Mouse (Mus musculus) lung, adult 2 months (tissue): ENCODE data around the gene Pbx3. TPM values are rescaled to one million over a fixed set of nuclear protein-coding genes. Genes with fewer than 3 reads are reported as not detected.

Experiments used
- DNase-seq: peaks from one replicate; pipeline ENCODE4 v3.0.0; 2022
- H3K4me1 ChIP-seq: fragments of 200-500 bp; 2 replicates; pipeline ENCODE4 v1.6.1; 2011; ENCODE audit warnings: low read length; ENCODE audit not compliant: control insufficient read depth, insufficient read depth
- H3K4me3 ChIP-seq: fragments of 200-500 bp; replicated peaks from 2 replicates; pipeline ENCODE3; 2011; ENCODE audit warnings: low read depth, mild to moderate bottlenecking, control low read depth, low read length; ENCODE audit errors: extremely low read depth
- CTCF ChIP-seq: fragments of 200-500 bp; IDR thresholded peaks from 2 replicates; pipeline ENCODE4 v1.5.1; 2011; ENCODE audit warnings: mild to moderate bottlenecking, low read length, control low read depth; ENCODE audit not compliant: insufficient read depth
- POLR2A ChIP-seq: fragments of 200-500 bp; IDR thresholded peaks from 2 replicates; pipeline ENCODE4 v1.6.1; 2011; ENCODE audit warnings: low read depth, mild to moderate bottlenecking, control low read depth, low read length, borderline replicate concordance; ENCODE audit errors: extremely low read depth
- WGBS: fragments of 180-500 bp; shearing (Covaris S2); methylation state at CpG from one replicate; pipeline ENCODE4 v1.1.7; 2018; 5-methylcytosine and 5-hydroxymethylcytosine counted together
- polyA plus RNA-seq: library from polyadenylated mRNA; depleted of rRNA; stranded (reverse); fragments of >200 nt; gene quantifications from 2 replicates; pipeline ENCODE4 v1.2.3, GENCODE M21; 2012; rRNA removed

Gene Pbx3
- polyA plus RNA-seq, 1 experiment = 14.7 TPM

- no peaks in the 10 kb centered on the region for H3K4me1 ChIP-seq
- WGBS = 86% methylated on average over 7 of the region's 7 CpGs
- no peak for DNase-seq
- TF ChIP-seq POLR2A (no peak), CTCF (no peak)
- no peak overlapping the region for H3K4me3 ChIP-seq
These were observed 237.6 kb downstream of the Pbx3 start for GRCm38 (mm10) chr2:34135316-34135715.

GRCm38 (mm10) chr2:34132751-34133150, 240.2 kb downstream of the Pbx3 start:
- Histone ChIP-seq H3K4me1 (no peaks in the 10 kb centered on the region), H3K4me3 (no peak overlapping the region)
- DNase-seq = no peak
- 73% methylated on average over 1 of the region's 1 CpGs for WGBS
- no peak for TF ChIP-seq CTCF
- no peak for TF ChIP-seq POLR2A

GRCm38 (mm10) chr2:34129674-34130267, 243.2 kb downstream of the Pbx3 start:
- TF ChIP-seq POLR2A (no peak), CTCF (no peak)
- H3K4me3 ChIP-seq = no peak overlapping the region
- WGBS = 64% methylated on average over 13 of the region's 13 CpGs
- no peak for DNase-seq
- H3K4me1 ChIP-seq = no peaks in the 10 kb centered on the region

- DNase-seq = no peak
- H3K4me3 ChIP-seq = no peak overlapping the region
- WGBS = 42% methylated on average over 1 of the region's 1 CpGs
- H3K4me1 ChIP-seq = no peaks in the 10 kb centered on the region
- no peak for TF ChIP-seq POLR2A
- TF ChIP-seq CTCF = no peak
These were observed 245.1 kb downstream of the Pbx3 start for GRCm38 (mm10) chr2:34127871-34128270.

- TF ChIP-seq CTCF = no peak
- TF ChIP-seq POLR2A = no peak
These were observed 249.0 kb downstream of the Pbx3 start for GRCm38 (mm10) chr2:34123896-34124295.

More at GRCm38 (mm10) chr2:34123896-34124295, 249.0 kb downstream of the Pbx3 start:
- DNase-seq = no peak
- H3K4me1 ChIP-seq = no peaks in the 10 kb centered on the region
- no peak overlapping the region for H3K4me3 ChIP-seq
- WGBS = 59% methylated on average over 12 of the region's 12 CpGs

Other genes starting within 250 kb of the Pbx3 start
- gene Mapkap1, start 33.6 kb upstream of the Pbx3 start, polyA plus RNA-seq = 39.2 and 43.7 TPM in 2 replicates